Mouse (Mus musculus) lung, adult 18-20 months (tissue): ENCODE data around the gene Ifitm2.

Experiments used
- DNase-seq, 2 experiments: peaks; one replicate each; pipeline ENCODE4 v3.0.0; 2022; ENCODE audit warnings: mixed read lengths in 2 of 2

Ifitm2 gene

GRCm38 (mm10) chr7:140942341-140942740, 13.4 kb downstream of the Ifitm2 start:
- no peak for DNase-seq

GRCm38 (mm10) chr7:140941222-140942051, 14.3 kb downstream of the Ifitm2 start, which contains the start of gene Pgghg:
Pgghg (plus strand) TSS chr7:140941391.
- DNase-seq = peak; percentile 92 to 94

GRCm38 (mm10) chr7:140939669-140940171, 16.1 kb downstream of the Ifitm2 start:
- peak; percentile 41 to 50 for DNase-seq

- no peak for DNase-seq
Observed at GRCm38 (mm10) chr7:140938896-140939295, 16.9 kb downstream of the Ifitm2 start.

- no peak for DNase-seq
Observed at GRCm38 (mm10) chr7:140938436-140938835, 17.4 kb downstream of the Ifitm2 start.

GRCm38 (mm10) chr7:140927181-140927580, 28.6 kb downstream of the Ifitm2 start:
- no peak for DNase-seq

- no peak for DNase-seq
Observed at GRCm38 (mm10) chr7:140923070-140923775, 32.6 kb downstream of the Ifitm2 start.

- DNase-seq = peak; percentile 33 to 35
Observed at GRCm38 (mm10) chr7:140922398-140923069, 33.3 kb downstream of the Ifitm2 start.

GRCm38 (mm10) chr7:140921225-140921975, 34.4 kb downstream of the Ifitm2 start:
- no peak for DNase-seq

- DNase-seq = no peak
Observed at GRCm38 (mm10) chr7:140920418-140921029, 35.3 kb downstream of the Ifitm2 start, which contains the start of gene Nlrp6. Nlrp6 (plus strand) TSS chr7:140920902.

GRCm38 (mm10) chr7:140919911-140920310, 35.9 kb downstream of the Ifitm2 start:
- no peak for DNase-seq

GRCm38 (mm10) chr7:140914031-140914690, 41.6 kb downstream of the Ifitm2 start:
- no peak for DNase-seq

- DNase-seq = no peak
Observed at GRCm38 (mm10) chr7:140912846-140913482, 42.8 kb downstream of the Ifitm2 start.

GRCm38 (mm10) chr7:140912293-140912692, 43.5 kb downstream of the Ifitm2 start:
- no peak for DNase-seq

- peak; percentile 78 to 83 for DNase-seq
Observed at GRCm38 (mm10) chr7:140908634-140909107, 47.1 kb downstream of the Ifitm2 start.

- DNase-seq = peak in 1 of 2 experiments; percentile 12
Observed at GRCm38 (mm10) chr7:140908181-140908580, 47.6 kb downstream of the Ifitm2 start.

GRCm38 (mm10) chr7:140907697-140908096, 48.1 kb downstream of the Ifitm2 start:
- no peak for DNase-seq

GRCm38 (mm10) chr7:140907131-140907530, 48.7 kb downstream of the Ifitm2 start:
- DNase-seq = no peak

GRCm38 (mm10) chr7:140905642-140906081, 50.1 kb downstream of the Ifitm2 start:
- DNase-seq = no peak
